Mouse (Mus musculus) hindbrain, postnatal 0 days (tissue): ENCODE results near the gene 1810010H24Rik. TPM values are rescaled to one million over a fixed set of nuclear protein-coding genes. Genes with fewer than 3 reads are reported as not detected.
A peak's percentile ranks its signal among the peaks of the same experiment; 100 is the strongest.

ENCODE experiments used
- ATAC-seq: fragments of 200-750 bp; cut with Nextera tagmentation; 2 replicates; pipeline ENCODE4 v1.8.0; 2017; ENCODE audit warnings: mild to moderate bottlenecking, moderate TSS enrichment, moderate library complexity
- DNase-seq: peaks from one replicate; pipeline ENCODE4 v3.0.0-alpha.2; 2015; ENCODE audit warnings: low spot score
- H3K27ac ChIP-seq: fragments of 300-500 bp; sonication (generic); 2 replicates; pipeline ENCODE4 v1.5.1; 2014; ENCODE audit warnings: mild to moderate bottlenecking
- H3K27me3 ChIP-seq: fragments of 300-500 bp; sonication (generic); 2 replicates; pipeline ENCODE4 v1.6.1; 2014; ENCODE audit warnings: low read length, mixed read lengths; ENCODE audit not compliant: insufficient read depth
- H3K36me3 ChIP-seq: fragments of 300-500 bp; sonication (generic); 2 replicates; pipeline ENCODE4 v1.6.1; 2014; ENCODE audit warnings: low read length, mixed read lengths; ENCODE audit not compliant: insufficient read depth
- H3K4me1 ChIP-seq: fragments of 300-500 bp; sonication (generic); 2 replicates; pipeline ENCODE4 v1.6.1; 2014; ENCODE audit warnings: antibody characterized with exemption, low read length, mixed read lengths; ENCODE audit not compliant: insufficient read depth
- H3K4me2 ChIP-seq: fragments of 300-500 bp; sonication (generic); 2 replicates; pipeline ENCODE4 v1.6.1; 2014; ENCODE audit warnings: low read depth, mild to moderate bottlenecking, low read length, moderate library complexity, mixed read lengths
- H3K4me3 ChIP-seq: fragments of 300-500 bp; sonication (generic); 2 replicates; pipeline ENCODE4 v1.5.1; 2014; ENCODE audit warnings: low read length
- H3K9ac ChIP-seq: fragments of 300-500 bp; sonication (generic); replicated peaks from 2 replicates; pipeline ENCODE4 v1.6.1; 2014; ENCODE audit warnings: mild to moderate bottlenecking, low read length, moderate library complexity, mixed read lengths
- H3K9me3 ChIP-seq: fragments of 300-500 bp; sonication (generic); 2 replicates; pipeline ENCODE4 v1.6.1; 2016; ENCODE audit warnings: low read length, mixed read lengths
- CTCF ChIP-seq: IDR thresholded peaks from 2 replicates; pipeline ENCODE4 v1.5.1; 2016; ENCODE audit warnings: antibody characterized with exemption, control low read depth, low read depth
- WGBS: fragments of 180-500 bp; shearing (Covaris S2); extraction: QIAGEN DNeasy Blood & Tissue Kit; methylation state at CpG from one replicate; pipeline ENCODE4 v1.1.7; 2014; 5-methylcytosine and 5-hydroxymethylcytosine counted together
- polyA plus RNA-seq: library from polyadenylated mRNA; unstranded; fragments of >200 nt; fragmentation: Nextera tagmentation; extraction: Ambion mirVana; gene quantifications from 2 replicates; pipeline ENCODE4 v1.2.1, GENCODE M21; 2015
- total RNA-seq: library from RNA; depleted of rRNA; stranded (reverse); fragments of >200 nt; gene quantifications from 2 replicates; pipeline ENCODE4 v1.2.3, GENCODE M21; 2014

The 1810010H24Rik gene
- total and polyA plus RNA-seq, 2 experiments from 2014 or later, result 6.8 to 12.0 TPM

DNA sequence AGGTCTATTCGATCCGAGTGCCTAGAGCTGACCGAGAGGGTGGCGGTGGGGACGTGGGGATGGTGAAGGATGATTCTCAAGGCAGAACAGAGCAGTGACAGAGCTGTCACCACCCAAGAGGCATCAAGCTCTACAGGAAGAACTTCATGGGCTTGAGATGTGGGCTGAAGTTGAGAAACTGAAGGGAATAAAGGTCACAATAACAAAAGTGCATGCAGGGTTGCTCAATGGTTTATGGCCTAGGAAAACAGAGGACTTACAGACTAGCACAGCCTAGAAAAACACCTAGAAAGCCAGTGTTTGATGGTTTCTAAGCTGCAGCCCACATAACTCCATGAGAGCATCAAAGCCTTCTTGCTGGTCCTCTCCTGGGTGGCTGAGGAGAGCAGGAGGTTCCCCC is 13.9 kb downstream of the 1810010H24Rik start:
- Histone ChIP-seq H3K4me2 (no peak overlapping the region), H3K27ac (no peak overlapping the region), H3K4me3 (no peak overlapping the region), H3K27me3 (no peaks in the 10 kb centered on the region), H3K9me3 (no peaks in the 10 kb centered on the region), H3K4me1 (no peaks in the 10 kb centered on the region), H3K9ac (no peak overlapping the region), H3K36me3 (peaks cover 31% of the 10 kb centered on the region)
- WGBS, result 95% methylated on average over 5 of the region's 5 CpGs
- ATAC-seq, result no peak
- no peak for DNase-seq
- TF ChIP-seq CTCF, result no peak

DNA sequence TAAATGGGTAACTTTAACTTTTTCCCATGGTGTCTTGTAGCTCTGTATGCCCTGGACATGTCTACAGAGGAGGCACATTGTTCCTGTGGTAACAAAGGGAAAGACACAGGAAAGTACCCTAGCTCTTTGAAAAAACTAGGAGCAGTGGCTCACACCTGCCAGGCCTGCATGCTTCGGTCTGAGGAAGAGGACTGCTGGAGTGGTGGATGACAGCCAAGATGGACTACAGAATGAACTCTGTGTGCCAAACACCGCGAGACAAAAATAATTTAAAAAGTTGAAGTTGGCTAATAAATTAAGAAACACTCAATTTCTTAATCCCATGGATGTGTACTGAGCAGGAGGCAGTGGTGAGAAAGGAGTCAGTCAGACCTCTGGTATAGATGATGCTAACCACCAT is 15.9 kb downstream of the 1810010H24Rik start:
- Histone ChIP-seq H3K4me1 (no peaks in the 10 kb centered on the region), H3K9ac (no peak overlapping the region), H3K36me3 (peaks cover 43% of the 10 kb centered on the region), H3K27ac (no peak overlapping the region), H3K4me2 (no peak overlapping the region), H3K4me3 (no peak overlapping the region), H3K9me3 (no peaks in the 10 kb centered on the region), H3K27me3 (no peaks in the 10 kb centered on the region)
- no peak for TF ChIP-seq CTCF
- ATAC-seq (no peak), DNase-seq (no peak)
- 83% methylated on average over 3 of the region's 3 CpGs for WGBS

GRCm38 (mm10) chr11:107043361-107043760 is 17.9 kb downstream of the 1810010H24Rik start:
- ATAC-seq (no peak), DNase-seq (no peak)
- Histone ChIP-seq H3K36me3 (peaks cover 45% of the 10 kb centered on the region), H3K27me3 (no peaks in the 10 kb centered on the region), H3K4me1 (no peaks in the 10 kb centered on the region), H3K4me3 (no peak overlapping the region), H3K9ac (no peak overlapping the region), H3K27ac (no peak overlapping the region), H3K4me2 (no peak overlapping the region), H3K9me3 (no peaks in the 10 kb centered on the region)
- WGBS, result 89% methylated on average over 11 of the region's 11 CpGs
- TF ChIP-seq CTCF, result no peak

DNA sequence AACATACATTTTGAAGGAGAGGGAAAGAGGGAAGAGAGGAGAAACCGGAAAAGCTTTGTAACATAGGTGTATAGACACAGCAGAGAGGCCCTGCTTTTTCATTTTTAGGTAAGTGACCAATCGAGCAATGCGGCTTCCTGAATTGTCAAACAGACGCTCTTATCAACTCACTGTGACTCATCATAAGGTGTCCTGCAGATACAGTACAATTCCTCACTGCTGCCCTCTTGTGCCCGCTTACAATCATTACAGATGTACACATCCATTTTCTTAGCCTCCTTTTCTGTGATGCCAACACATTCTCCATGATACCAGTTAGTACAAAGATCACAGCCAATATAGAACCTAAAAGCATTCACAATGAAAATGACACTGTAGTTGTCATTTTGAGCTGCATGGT is 18.8 kb downstream of the 1810010H24Rik start:
- DNase-seq (peak; percentile 87), ATAC-seq (peak; percentile 70; the same call in 1 of the 2 replicates)
- no peak overlapping the region for H3K4me3 ChIP-seq
- peak; percentile 83 for TF ChIP-seq CTCF
- H3K4me2 ChIP-seq, result no peak overlapping the region
- no peak overlapping the region for H3K9ac ChIP-seq
- H3K27ac ChIP-seq, result no peak overlapping the region
- H3K9me3 ChIP-seq, result no peaks in the 10 kb centered on the region
- no peaks in the 10 kb centered on the region for H3K27me3 ChIP-seq
- 49% methylated on average over 5 of the region's 5 CpGs for WGBS
- H3K4me1 ChIP-seq, result no peaks in the 10 kb centered on the region
- H3K36me3 ChIP-seq, result peaks cover 43% of the 10 kb centered on the region

DNA sequence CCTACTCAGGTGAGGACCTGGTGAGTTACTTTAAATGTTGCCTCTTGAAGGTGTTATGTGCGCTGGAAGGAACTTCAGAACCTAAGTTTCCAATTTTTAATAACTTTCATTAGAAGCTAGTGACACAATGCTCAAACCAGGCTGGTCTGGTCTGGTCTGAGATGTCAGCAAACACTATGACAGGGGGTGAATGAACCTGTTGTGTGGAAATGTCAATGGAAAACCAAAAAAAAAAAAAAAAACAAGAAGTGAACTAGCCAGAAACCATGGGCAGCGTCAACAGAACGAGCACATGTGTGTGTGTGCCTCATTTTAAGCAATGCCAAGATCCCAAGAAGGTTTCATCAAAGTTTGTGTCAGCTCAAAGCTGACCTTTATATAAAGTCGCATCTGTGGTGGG is 20.1 kb downstream of the 1810010H24Rik start:
- no peak overlapping the region for H3K4me3 ChIP-seq
- H3K4me1 ChIP-seq, result no peaks in the 10 kb centered on the region
- H3K27ac ChIP-seq, result no peak overlapping the region
- ATAC-seq (no peak), DNase-seq (no peak)
- no peaks in the 10 kb centered on the region for H3K9me3 ChIP-seq
- TF ChIP-seq CTCF, result no peak
- H3K27me3 ChIP-seq, result no peaks in the 10 kb centered on the region
- 90% methylated on average over 4 of the region's 4 CpGs for WGBS
- H3K36me3 ChIP-seq, result peaks cover 35% of the 10 kb centered on the region
- H3K9ac ChIP-seq, result no peak overlapping the region
- no peak overlapping the region for H3K4me2 ChIP-seq

DNA sequence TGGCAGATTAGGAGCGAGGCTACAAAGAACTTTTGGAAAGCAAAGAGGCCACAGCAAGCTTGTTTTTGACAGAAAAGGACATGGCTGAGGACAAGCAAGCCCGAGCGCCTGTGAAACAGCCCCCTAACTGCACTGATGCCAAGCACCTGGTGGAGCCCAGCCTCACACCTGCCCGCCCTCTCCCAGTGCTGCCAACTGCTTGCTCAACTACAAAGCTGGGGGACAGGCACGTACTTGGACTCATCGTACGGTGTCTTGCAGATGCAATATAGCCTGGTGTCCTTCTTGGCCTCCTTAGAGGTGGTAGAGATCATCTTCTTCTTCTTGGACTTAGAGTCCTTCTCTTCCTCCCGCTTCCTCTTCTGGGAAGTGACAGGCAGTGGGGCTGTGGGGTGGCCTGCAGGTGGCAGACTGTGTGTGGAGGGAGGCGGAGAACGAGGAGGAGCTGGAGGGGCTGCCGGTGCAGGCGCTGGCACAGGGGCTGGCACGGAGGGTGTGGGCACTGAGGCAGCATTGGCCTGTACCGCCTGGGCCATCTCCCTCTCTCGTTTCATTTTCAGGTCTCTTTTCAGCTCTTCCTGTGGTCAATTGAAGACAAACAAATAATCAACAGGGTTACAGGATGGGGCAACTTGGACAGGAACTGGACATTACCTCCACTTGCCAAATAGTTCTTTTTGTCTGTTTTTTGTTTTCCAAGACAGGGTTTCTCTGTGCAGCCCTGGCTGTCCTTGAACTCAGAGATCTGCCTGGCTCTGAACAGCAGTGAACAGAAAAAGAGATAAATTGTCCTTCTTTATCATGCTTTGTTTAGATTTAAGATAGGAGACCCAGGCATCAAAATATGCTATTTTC is 21.5 kb downstream of the 1810010H24Rik start:
- no peak for TF ChIP-seq CTCF
- WGBS, result 82% methylated on average over 15 of the region's 15 CpGs
- no peaks in the 10 kb centered on the region for H3K27me3 ChIP-seq
- no peak overlapping the region for H3K9ac ChIP-seq
- no peak overlapping the region for H3K4me3 ChIP-seq
- ATAC-seq (no peak), DNase-seq (no peak)
- no peaks in the 10 kb centered on the region for H3K4me1 ChIP-seq
- H3K36me3 ChIP-seq, result peaks cover 30% of the 10 kb centered on the region
- H3K9me3 ChIP-seq, result no peaks in the 10 kb centered on the region
- H3K27ac ChIP-seq, result peak overlapping the region; percentile 36; the same call in 1 of the 2 replicates
- no peak overlapping the region for H3K4me2 ChIP-seq

DNA sequence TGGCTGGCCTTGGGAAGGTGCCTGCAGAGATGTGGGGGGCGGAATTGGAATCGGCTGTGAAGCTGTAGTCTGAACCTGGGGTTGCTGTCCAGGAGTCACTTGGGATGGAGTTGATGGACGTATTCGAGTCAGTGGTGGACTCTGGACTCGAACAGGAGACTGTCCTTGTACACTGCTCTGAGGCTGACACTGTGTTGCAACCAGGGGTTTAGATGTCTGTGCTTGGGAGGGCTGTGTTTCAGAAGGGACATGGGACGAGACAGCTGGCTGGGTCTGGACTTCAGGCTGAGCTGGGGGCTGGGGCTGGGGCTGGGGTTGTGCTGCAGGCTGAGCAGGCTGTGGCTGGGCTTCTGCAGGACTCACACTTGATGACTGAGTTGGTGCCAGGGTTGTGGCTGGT is 29.4 kb downstream of the 1810010H24Rik start:
- ATAC-seq, result no peak
- TF ChIP-seq CTCF, result no peak
- WGBS, result 95% methylated on average over 6 of the region's 6 CpGs

More for the DNA sequence above, 29.4 kb downstream of the 1810010H24Rik start:
- H3K27me3 ChIP-seq, result no peaks in the 10 kb centered on the region
- no peak overlapping the region for H3K9ac ChIP-seq
- peaks cover 79% of the 10 kb centered on the region for H3K36me3 ChIP-seq
- no peak overlapping the region for H3K27ac ChIP-seq
- no peak for DNase-seq
- H3K4me3 ChIP-seq, result no peak overlapping the region
- no peak overlapping the region for H3K4me2 ChIP-seq
- H3K9me3 ChIP-seq, result no peaks in the 10 kb centered on the region
- no peaks in the 10 kb centered on the region for H3K4me1 ChIP-seq
